Mouse (Mus musculus) bone marrow, adult 2 months (tissue): ENCODE results near the gene Vwa8. TPM values are rescaled to one million over a fixed set of nuclear protein-coding genes. Genes with fewer than 3 reads are reported as not detected.

Source experiments
- H3K27ac ChIP-seq: fragments of 200-500 bp; 2 replicates; pipeline ENCODE4 v1.5.1; 2012; ENCODE audit warnings: low read depth, mild to moderate bottlenecking, control low read depth, inconsistent platforms, low read length; ENCODE audit not compliant: control insufficient read depth, poor library complexity, insufficient read depth
- H3K4me1 ChIP-seq: fragments of 200-500 bp; 2 replicates; pipeline ENCODE4 v1.6.1; 2011; ENCODE audit warnings: low read length; ENCODE audit not compliant: control insufficient read depth, insufficient read depth
- H3K4me3 ChIP-seq: fragments of 200-500 bp; replicated peaks from 2 replicates; pipeline ENCODE3; 2011; ENCODE audit warnings: mild to moderate bottlenecking, low read depth, low read length, control low read depth; ENCODE audit not compliant: control insufficient read depth
- CTCF ChIP-seq: fragments of 200-500 bp; IDR thresholded peaks from 2 replicates; pipeline ENCODE4 v1.5.1; 2011; ENCODE audit warnings: low read length, control low read depth; ENCODE audit not compliant: control insufficient read depth, insufficient read depth
- POLR2A ChIP-seq: fragments of 200-500 bp; IDR thresholded peaks from 2 replicates; pipeline ENCODE4 v1.6.1; 2011; ENCODE audit warnings: low read depth, mild to moderate bottlenecking, control low read depth, low read length, borderline replicate concordance; ENCODE audit not compliant: control insufficient read depth
- WGBS: fragments of 180-500 bp; shearing (Covaris S2); methylation state at CpG from one replicate; pipeline ENCODE4 v1.1.7; 2018; 5-methylcytosine and 5-hydroxymethylcytosine counted together
- polyA plus RNA-seq: library from polyadenylated mRNA; stranded (reverse); fragments of >200 nt; gene quantifications from 2 replicates; pipeline ENCODE4 v1.2.4, GENCODE M21; 2011; ENCODE audit warnings: low replicate concordance; ENCODE audit not compliant: missing spikeins, insufficient read depth, insufficient read length

Vwa8 gene
- polyA plus RNA-seq, 1 experiment = 7.6 TPM

DNA sequence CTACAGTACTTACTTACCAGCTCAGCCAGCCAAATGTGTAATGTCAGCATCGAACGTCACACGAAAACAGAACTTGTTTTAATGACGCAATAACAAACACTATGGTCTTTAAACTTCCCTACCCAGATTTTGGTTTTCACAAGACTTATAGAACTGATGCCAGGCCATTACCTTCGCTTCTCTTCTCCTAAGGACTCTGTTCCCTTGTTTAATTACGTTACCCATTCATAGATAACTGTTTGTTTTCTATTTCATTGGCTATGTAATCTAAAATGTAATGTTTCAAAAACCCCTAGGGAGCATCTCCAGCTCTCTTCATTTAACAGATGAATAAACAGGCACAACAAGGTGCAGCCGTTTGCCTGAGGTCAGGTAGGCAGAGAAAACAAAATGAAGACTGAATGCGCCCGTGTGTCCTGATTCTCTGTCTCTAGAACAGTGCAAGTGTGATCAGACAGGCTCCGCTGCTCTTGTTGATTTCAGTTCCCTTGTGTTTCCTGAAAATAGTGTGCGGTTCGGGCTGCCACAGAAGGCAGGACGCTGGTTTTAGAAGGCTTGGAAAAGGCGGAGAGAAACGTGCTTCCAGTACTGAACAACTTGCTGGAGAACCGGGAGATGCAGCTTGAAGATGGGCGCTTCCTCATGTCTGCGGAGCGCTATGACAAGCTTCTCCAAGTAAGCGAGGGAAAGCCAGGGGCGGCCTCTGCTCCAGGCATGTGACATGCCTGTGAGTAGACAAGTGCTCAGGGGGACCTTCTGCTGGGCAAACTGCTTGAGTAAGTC lies 76.1 kb downstream of the Vwa8 start:
- no peak overlapping the region for H3K27ac ChIP-seq
- no peaks in the 10 kb centered on the region for H3K4me1 ChIP-seq
- no peak overlapping the region for H3K4me3 ChIP-seq
- TF ChIP-seq CTCF (no peak), POLR2A (no peak)
- WGBS = 84% methylated on average over 21 of the region's 21 CpGs

DNA sequence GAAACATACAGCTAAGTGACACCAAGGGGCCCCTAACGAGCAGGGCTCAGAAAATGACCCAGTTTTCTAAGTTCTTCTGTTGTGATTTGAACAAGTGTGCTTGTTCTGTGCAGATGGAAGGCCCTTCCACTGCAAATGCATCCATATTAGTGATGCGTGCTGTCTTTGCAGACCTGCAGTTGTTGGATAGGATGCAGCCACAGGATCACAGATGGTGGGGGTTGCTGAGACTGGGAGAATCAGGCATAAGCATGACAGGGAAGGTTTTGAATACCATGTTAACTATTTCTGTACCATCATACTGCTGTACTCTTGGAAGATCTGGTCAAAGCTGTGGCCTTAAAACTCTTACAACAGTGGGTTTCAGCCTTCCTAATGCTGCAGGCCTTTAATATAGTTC lies 83.2 kb downstream of the Vwa8 start:
- 78% methylated on average over 2 of the region's 2 CpGs for WGBS
- H3K27ac ChIP-seq = no peak overlapping the region
- TF ChIP-seq CTCF = no peak
- TF ChIP-seq POLR2A = no peak

DNA sequence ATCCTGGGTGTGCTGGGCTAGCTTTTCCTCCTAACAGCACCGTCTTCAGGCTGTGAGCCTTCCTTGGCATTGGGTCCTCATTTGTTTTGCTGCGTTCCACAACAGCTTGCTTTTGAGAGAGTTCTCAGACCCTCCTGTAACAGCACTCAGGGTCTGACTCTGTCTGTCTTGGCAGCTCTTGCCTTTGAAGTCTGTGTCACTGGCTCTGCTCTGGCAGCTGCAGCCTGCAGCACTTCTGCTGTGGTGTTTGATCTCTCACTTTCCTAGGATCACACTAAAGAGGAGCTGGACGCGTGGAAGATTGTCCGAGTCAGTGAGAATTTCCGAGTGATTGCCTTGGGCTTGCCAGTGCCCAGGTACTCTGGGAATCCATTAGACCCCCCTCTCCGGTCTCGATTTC lies 84.5 kb downstream of the Vwa8 start:
- no peak overlapping the region for H3K27ac ChIP-seq
- H3K4me1 ChIP-seq = no peaks in the 10 kb centered on the region
- no peak for TF ChIP-seq CTCF
- no peak for TF ChIP-seq POLR2A
- no peak overlapping the region for H3K4me3 ChIP-seq
- WGBS = 81% methylated on average over 8 of the region's 8 CpGs

More for the DNA sequence above, 83.2 kb downstream of the Vwa8 start:
- Histone ChIP-seq H3K4me3 (no peak overlapping the region), H3K4me1 (no peaks in the 10 kb centered on the region)

DNA sequence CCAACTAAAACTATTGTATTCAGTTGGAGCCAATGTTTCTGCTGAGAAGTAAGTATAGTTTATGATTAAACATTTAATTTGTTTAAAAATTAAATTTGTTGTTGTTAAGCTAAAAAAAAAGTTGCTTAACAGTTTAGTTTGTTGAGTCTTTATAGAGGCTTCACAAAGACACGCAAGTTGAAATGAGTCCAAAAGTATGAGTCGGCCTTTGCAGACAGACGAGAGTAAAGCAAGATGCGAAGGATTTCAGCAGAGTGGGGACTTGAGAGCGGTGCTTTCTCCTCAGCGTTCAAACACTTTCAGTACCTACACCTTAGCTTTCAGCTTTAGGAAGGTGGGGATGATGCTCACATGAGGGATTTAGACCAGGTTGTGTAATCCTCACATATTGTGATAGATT lies 85.7 kb downstream of the Vwa8 start:
- Histone ChIP-seq H3K4me1 (no peaks in the 10 kb centered on the region), H3K4me3 (no peak overlapping the region), H3K27ac (no peak overlapping the region)
- TF ChIP-seq POLR2A (no peak), CTCF (no peak)
- WGBS = 91% methylated on average over 6 of the region's 6 CpGs

DNA sequence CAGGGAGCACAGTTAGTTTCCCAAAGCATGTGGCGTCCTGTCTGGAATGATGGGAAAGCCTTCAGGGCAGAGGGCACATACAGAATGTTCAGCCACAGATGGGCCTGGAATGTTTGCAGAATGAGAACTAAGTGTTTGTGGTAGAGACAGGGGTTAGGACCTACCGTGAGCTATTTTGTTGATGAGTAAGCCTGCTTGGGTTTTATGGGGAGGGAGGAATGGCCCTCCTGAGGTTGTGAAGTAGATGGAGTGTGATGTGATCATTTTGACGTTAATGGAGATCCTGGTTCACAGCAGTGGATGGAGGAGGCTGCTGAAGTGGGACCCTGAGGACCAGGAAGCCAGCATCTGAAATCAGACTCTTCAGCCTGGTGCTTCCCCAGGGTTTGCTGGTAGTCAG lies 86.9 kb downstream of the Vwa8 start:
- WGBS = 88% methylated on average over 3 of the region's 3 CpGs
- no peak for TF ChIP-seq POLR2A
- TF ChIP-seq CTCF = no peak
- Histone ChIP-seq H3K4me3 (no peak overlapping the region), H3K4me1 (no peaks in the 10 kb centered on the region), H3K27ac (no peak overlapping the region)

DNA sequence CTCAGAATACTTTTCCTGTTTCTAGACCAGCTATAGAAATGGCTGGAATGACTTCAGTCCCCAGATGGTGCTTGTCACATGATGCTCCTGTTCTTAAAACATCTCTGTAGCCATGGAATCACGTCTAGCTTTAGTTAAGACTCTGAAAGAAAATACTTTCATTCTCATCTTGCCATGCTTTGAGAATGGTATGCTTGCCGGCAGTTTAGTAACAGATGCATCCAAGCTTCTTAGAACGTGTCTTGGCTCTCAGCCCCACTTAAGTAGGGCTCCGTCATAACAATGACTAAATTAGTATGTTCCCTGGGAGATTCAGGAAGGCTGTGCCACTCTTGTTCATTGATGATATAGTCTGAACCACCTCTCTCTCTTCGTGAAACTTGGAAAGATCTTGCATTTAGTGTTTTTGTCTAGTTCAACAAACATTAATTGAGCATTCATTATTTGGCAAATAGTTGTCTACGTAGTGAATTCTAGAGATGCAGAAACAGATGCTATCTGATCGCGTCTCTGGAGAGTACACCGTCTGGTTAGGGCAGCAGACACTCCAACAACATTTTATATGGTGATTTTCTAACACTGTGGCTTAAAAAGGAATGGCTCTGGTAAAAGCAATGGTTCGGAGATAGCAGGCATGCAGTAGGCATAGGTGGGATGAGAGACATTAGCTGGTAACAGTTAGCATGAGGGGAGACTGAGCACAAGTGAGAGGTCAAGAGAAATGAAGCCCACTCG lies 93.1 kb downstream of the Vwa8 start:
- Histone ChIP-seq H3K4me3 (no peak overlapping the region), H3K4me1 (no peaks in the 10 kb centered on the region), H3K27ac (no peak overlapping the region)
- 86% methylated on average over 11 of the region's 11 CpGs for WGBS
- no peak for TF ChIP-seq CTCF
- TF ChIP-seq POLR2A = no peak

DNA sequence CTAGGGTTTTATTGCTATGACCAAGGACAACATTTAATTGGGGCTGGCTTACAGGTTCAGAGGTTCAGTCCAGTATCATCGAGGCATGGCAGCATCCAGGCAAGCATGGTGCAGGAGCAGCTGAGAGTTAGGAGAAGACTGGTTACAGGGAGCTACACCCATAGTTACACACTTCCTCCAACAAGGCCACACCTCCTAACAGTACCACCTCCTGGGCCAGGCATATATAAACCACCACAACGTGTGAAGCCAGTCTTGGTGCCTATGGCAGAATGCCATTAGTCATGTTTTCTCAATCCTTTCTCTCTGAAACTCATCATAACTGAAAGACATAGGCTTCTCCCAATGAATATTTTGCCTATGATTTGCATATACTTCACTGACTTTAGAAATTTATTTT lies 106.9 kb downstream of the Vwa8 start:
- Histone ChIP-seq H3K4me1 (no peaks in the 10 kb centered on the region; the same call in 1 of the 2 replicates), H3K27ac (no peak overlapping the region), H3K4me3 (no peak overlapping the region)
- TF ChIP-seq CTCF (no peak), POLR2A (no peak)
- 32% methylated on average over 2 of the region's 2 CpGs for WGBS

DNA sequence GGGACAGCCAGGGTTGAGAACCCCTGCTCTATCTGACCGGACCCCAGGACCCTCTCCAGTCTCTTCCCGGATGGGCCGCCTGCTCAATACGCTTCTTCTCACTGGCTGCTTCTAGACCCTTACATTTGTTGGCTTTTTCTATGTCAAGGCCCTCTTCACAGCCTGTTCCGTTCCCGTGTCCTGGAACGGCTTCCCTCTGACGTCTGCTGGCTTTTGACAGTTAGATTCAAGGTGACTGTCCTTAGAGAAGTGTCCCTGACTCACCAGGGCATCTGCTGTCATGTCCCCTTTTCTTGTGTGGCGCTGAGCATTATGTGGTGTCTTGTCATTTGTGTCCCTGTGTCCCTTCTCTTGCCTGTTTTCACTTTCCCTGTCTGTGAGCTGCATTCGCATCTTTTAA lies 121.8 kb downstream of the Vwa8 start:
- TF ChIP-seq POLR2A (no peak), CTCF (no peak)
- H3K27ac ChIP-seq = no peak overlapping the region
- H3K4me3 ChIP-seq = no peak overlapping the region
- no peaks in the 10 kb centered on the region for H3K4me1 ChIP-seq
- WGBS = 92% methylated on average over 10 of the region's 10 CpGs
